Mouse (Mus musculus): ENCODE measurements around the gene Exosc8.
"Not testable (repeated sequence)": the region's sequence is repeated elsewhere in the genome, so short reads cannot be mapped to it uniquely, and the experiment has no call there.

Exosc8 gene

DNA sequence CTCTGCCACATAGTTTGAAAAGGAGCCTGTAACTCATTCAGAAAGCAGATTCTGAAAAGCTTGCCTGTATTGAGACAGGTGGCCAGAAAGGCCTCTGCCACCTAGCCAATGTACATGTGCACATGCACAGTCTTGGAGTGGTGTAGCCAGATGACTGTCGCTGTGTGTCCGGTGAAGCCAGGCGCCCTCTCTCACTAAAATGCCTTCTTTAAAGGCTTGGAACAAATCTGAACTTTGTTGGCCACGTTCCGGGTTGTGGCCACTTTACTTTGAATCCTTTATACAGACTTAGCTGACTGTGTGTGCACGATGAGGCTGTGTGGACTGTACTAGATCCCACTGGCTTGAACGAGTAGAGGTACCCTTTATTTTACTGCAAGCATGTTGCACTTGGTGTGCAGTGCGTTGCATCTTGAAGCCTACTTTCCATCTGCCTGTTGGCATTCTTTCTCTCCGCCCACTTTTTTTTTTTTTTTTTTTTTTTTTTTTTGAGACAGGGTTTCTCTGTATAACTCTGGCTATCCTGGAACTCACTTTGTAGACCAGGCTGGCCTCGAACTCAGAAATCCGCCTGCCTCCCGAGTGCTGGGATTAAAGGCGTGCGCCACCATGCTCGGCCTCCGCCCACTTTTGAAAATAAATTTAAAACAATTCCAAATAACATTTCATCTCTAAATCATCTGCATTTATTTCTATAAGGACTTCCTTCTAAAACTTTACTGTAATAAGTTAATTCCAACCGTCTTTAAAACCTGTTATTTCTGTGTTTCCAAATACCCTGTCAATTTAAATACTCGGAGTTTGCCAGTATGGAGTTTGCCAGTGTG lies 1.1 kb upstream of the Exosc8 start:
- CTCF ChIA-PET: interaction anchor here (0.6 to 0.8 kb wide), 2 partner anchors 64 to 73 kb away, joined by 3 to 4 read pairs; no protein-coding TSS in a partner anchor

GRCm38 (mm10) chr3:54734411-54735246 lies 564 bp downstream of the Exosc8 start:
- CTCF ChIA-PET: no interaction called here

DNA sequence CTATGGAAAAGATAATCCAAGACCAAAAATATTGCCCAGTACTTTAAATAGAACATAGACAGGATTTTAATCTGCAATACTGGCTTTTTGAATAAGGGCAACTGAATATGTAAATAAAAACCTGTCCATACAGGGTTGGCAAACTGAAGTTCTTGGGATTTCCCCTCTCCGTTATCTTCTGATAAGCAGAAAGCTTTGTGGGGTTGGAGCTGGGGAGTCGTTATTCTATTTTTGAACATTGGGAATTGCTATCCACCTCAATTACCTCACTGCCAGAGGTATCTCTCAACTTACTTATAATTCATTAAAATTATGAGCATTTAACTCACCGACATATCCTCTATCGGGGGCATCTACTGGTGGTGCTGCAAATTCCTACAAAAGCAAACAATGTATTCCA lies 2.8 kb downstream of the Exosc8 start:
- CTCF ChIA-PET: no interaction called here

DNA sequence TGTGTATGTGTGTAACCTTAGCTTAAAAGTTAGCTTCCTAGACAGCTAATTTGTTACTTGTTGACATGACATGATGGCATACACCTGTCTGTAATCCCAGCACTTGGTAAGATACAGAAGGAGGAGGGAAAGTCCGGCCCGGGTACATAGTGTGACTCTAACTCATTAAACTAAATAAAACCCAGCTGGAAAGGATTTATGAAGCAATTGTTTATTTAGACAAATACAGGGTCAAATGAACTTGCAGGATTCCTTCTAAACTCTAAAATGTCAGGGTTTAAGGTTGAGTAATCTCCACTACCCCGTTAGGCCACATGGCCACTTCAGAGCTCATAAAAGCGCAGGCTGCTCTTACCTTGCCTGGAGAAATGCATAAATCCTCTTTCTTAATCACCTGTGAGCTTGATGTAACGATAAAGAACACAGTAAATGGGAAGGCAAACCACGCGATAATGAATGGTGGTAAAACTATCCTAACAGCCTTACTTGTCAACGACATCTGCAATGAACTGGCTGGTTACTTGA lies 3.5 kb downstream of the Exosc8 start:
- CTCF ChIA-PET: no interaction called here

GRCm38 (mm10) chr3:54728100-54728499 lies 7.1 kb downstream of the Exosc8 start:
- CTCF ChIA-PET: no interaction called here

DNA sequence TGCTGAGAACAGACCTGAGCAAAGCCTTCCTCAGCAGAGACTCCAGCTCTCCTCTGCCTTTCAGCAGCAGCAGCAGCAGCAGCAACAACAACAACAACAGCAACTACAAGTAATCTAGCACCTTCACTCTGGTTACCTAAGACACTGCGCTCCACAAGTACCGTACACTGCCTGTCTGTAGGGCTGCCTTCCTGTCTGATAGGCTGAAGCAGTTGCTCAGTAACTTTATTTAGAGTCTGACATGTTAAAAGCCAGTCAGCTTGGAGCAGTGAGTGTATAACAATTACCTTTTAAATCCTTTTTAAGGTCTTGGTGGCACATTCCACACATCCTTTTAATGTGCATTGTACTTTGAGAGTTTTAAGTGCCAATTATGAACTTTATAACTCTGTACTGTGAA lies 7.6 kb downstream of the Exosc8 start:
- CTCF ChIA-PET: no interaction called here

DNA sequence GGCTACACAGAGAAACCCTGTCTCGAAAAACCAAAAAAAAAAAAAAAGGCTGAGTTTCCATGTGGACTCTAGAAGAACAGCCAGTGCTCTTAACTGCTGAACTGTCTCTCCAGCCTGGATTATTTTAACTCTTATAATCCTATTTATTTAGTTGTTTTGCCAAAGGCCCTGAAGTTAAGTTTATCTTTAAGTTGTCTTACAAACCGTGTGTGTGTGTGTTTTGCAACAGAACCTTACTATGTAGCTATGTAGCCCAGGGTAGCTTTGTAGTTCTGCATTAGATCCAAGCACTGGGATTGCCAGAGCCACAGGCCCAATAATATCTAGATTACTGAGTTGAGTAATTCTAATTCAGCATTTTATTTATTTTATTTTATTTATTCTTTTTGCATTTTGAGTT lies 9.8 kb downstream of the Exosc8 start:
- CTCF ChIA-PET: no interaction called here

- CTCF ChIA-PET: no interaction called here
These were observed 11.3 kb downstream of the Exosc8 start for GRCm38 (mm10) chr3:54723741-54724500.

GRCm38 (mm10) chr3:54718947-54719346 lies 16.2 kb downstream of the Exosc8 start:
- CTCF ChIA-PET: no interaction called here

DNA sequence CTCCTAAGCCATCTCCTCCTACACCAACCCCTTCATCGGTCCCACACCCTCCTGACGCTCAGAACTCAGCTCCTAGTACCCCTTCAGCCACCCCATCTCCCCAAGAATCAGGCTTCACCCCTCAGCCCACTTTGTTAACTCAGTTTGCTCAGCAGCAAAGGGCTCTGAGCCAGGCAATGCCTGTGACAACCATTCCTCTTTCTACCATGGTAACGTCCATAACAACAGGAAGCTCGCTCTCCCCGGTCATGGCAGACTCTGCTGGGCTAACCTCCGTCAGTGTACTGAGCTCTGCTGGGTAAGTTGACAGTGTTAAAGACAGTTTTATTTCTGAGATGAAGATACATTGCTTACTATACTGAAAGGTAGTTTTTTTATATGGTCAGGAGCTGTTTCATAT lies 17.8 kb downstream of the Exosc8 start:
- CTCF ChIA-PET: no interaction called here

DNA sequence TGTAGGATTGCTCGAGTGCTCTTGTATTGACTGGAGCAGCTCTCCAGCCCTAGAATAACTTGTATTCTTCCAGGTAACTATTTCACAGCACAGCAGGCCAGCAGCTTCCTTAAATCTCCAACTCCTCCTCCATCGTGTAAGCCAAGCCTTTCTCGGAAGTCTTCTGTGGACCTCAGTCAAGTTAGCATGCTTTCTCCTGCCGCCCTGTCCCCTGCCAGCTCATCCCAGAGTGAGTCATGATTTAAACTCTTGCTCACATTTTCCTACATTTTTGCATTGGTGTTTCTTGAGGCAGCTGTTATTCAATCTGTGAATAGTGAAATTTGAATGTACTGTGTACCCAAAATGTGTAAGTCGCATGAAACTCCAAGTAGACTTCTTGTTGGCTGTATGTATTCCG lies 19.7 kb downstream of the Exosc8 start:
- CTCF ChIA-PET: interaction anchor here (0.6 kb wide), 1 partner anchor 13 kb away, joined by 3 read pairs; no protein-coding TSS in a partner anchor

DNA sequence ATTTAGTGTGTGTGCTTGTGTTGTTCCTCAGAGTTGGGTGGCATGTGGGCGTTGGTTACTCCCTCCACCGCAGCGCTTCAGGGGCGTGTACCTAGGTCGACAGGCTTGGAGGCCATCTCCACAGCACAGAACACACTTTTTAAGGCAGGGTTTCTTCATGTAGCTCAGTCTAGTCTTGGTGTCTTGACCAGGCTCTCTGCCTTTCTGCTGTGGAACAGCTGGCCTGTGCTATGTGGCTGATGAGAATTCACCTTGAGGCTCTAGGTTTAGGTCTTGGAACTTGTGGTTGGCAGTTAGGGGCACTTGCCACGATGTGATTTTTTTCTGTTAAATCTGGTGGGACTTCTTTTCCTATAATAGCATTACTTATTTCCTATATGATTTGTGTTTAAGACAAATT lies 20.9 kb downstream of the Exosc8 start, which contains the start of gene Gm21958:
Gene Gm21958 (minus strand): TSS at position 101 of the 400 bp plus-strand sequence.
- CTCF ChIA-PET: no interaction called here

DNA sequence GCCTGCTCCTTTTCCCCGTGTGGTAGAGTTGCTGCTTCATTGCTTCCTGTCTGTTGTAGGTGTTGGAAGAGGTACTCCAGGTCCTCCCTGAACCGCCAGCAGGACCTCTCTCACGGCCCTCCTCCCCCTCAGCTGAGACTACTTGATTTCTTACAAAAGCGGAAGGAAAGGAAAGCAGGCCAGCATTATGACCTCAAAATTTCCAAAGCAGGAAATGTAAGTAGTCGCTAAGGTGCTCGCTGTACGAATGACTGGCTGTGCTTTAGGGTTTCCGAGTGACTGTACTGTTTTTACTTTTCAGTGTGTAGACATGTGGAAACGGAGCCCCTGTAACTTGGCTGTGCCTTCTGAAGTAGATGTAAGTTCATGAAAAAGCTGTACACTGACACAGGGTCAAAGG lies 26.2 kb downstream of the Exosc8 start:
- CTCF ChIA-PET: interaction anchor here (0.6 kb wide), 1 partner anchor 13 kb away, joined by 3 read pairs; no protein-coding TSS in a partner anchor

GRCm38 (mm10) chr3:54704106-54704505 lies 31.1 kb downstream of the Exosc8 start:
- CTCF ChIA-PET: not testable (repeated sequence)

GRCm38 (mm10) chr3:54699759-54700301 lies 35.4 kb downstream of the Exosc8 start:
- CTCF ChIA-PET: no interaction called here

DNA sequence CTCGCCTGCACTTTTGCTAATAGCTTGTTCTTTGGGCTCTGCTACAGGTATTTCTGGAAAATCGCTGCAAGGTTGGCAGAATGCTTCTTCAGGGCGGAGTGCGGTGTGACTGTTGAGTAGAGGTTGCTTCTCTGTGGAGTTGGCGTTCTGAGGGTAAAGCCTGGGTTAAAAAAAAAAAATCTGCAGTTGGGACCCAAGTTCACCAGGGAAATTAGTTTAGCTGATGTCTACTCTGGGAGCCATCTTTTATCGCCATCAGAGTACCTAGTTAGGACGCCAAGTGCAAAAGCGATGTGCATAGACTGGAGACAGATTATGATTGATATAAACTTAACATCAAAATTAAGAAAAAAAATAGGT lies 42.2 kb downstream of the Exosc8 start:
- CTCF ChIA-PET: no interaction called here

- CTCF ChIA-PET: no interaction called here
These were observed 42.8 kb downstream of the Exosc8 start, which contains the start of gene Supt20 for GRCm38 (mm10) chr3:54692202-54693055. Gene Supt20 (plus strand): TSS chr3:54692807.

- CTCF ChIA-PET: no interaction called here
These were observed 46.1 kb downstream of the Exosc8 start for GRCm38 (mm10) chr3:54689091-54689490.

GRCm38 (mm10) chr3:54687245-54687644 lies 47.9 kb downstream of the Exosc8 start:
- CTCF ChIA-PET: interaction anchor here (0.6 kb wide), 1 partner anchor 1487 kb away, joined by 4 read pairs; no protein-coding TSS in a partner anchor

DNA sequence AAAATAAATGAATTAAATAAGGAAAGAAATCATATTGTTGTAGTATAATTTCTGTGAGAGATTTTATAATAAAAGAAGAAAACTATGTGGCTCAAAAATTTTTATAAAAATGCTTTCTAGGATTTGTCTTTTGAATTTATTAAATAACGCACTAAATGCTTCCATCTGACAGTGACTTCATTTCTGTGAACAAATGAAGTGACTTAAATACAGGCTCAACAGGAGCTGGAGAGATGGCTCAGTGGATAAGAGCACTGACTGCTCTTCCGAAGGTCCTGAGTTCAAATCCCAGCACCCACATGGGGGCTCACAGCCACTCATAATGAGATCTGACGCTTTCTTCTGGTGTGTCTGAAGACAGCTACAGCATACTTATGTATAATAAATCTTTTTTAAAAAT lies 50.0 kb downstream of the Exosc8 start:
- CTCF ChIA-PET: interaction anchor here (0.6 kb wide), 1 partner anchor 61 kb away, joined by 3 read pairs; no protein-coding TSS in a partner anchor

Data from spleen, embryonic (tissue).